Mouse (Mus musculus): ENCODE measurements around the gene Slc2a4.

Slc2a4 gene

GRCm38 (mm10) chr11:69948066-69948762 lies at the start of gene Slc2a4:
Gene Slc2a4 (minus strand): TSS chr11:69948188.
- peak; percentile 27 to 40 for DNase-seq (ENCODE audit: low spot score in 2 of 2)

- peak in 1 of 2 experiments; percentile 54 for DNase-seq (ENCODE audit: low spot score in 2 of 2)
Measured at GRCm38 (mm10) chr11:69997070-69997509, 49.1 kb upstream of the Slc2a4 start.

- no peak for DNase-seq (ENCODE audit: low spot score in 2 of 2)
Measured at GRCm38 (mm10) chr11:69996161-69997061, 48.4 kb upstream of the Slc2a4 start.

GRCm38 (mm10) chr11:69995391-69995960 lies 47.5 kb upstream of the Slc2a4 start, which contains the start of gene Phf23:
Gene Phf23 (plus strand): TSS chr11:69995777.
- DNase-seq (ENCODE audit: low spot score in 2 of 2), result peak; percentile 97 to 98

- DNase-seq (ENCODE audit: low spot score in 2 of 2), result no peak
Measured at GRCm38 (mm10) chr11:69994401-69995090, 46.6 kb upstream of the Slc2a4 start.

GRCm38 (mm10) chr11:69992932-69993331 lies 44.9 kb upstream of the Slc2a4 start:
- DNase-seq (ENCODE audit: low spot score in 2 of 2), result no peak

- DNase-seq (ENCODE audit: low spot score in 2 of 2), result no peak
Measured at GRCm38 (mm10) chr11:69992396-69992795, 44.4 kb upstream of the Slc2a4 start.

GRCm38 (mm10) chr11:69991711-69992110 lies 43.7 kb upstream of the Slc2a4 start:
- no peak for DNase-seq (ENCODE audit: low spot score in 2 of 2)

GRCm38 (mm10) chr11:69990850-69991691 lies 43.1 kb upstream of the Slc2a4 start, which contains the start of gene Gabarap:
Gene Gabarap (plus strand): TSS chr11:69991143.
- peak; percentile 96 to 97 for DNase-seq (ENCODE audit: low spot score in 2 of 2)

GRCm38 (mm10) chr11:69989949-69990348 lies 42.0 kb upstream of the Slc2a4 start:
- DNase-seq (ENCODE audit: low spot score in 2 of 2), result no peak

- no peak for DNase-seq (ENCODE audit: low spot score in 2 of 2)
Measured at GRCm38 (mm10) chr11:69984431-69984830, 36.4 kb upstream of the Slc2a4 start.

- no peak for DNase-seq (ENCODE audit: low spot score in 2 of 2)
Measured at GRCm38 (mm10) chr11:69983377-69983776, 35.4 kb upstream of the Slc2a4 start.

- DNase-seq (ENCODE audit: low spot score in 2 of 2), result no peak
Measured at GRCm38 (mm10) chr11:69982877-69983276, 34.9 kb upstream of the Slc2a4 start.

GRCm38 (mm10) chr11:69982225-69982624 lies 34.2 kb upstream of the Slc2a4 start, which contains the start of gene Elp5:
Gene Elp5 (minus strand): TSS chr11:69982517.
- no peak for DNase-seq (ENCODE audit: low spot score in 2 of 2)

GRCm38 (mm10) chr11:69981141-69981762 lies 33.3 kb upstream of the Slc2a4 start, which contains the start of gene Ctdnep1:
Gene Ctdnep1 (plus strand): TSS chr11:69981156.
- no peak for DNase-seq (ENCODE audit: low spot score in 2 of 2)

GRCm38 (mm10) chr11:69980196-69981140 lies 32.5 kb upstream of the Slc2a4 start:
- peak; percentile 99 to 100 for DNase-seq (ENCODE audit: low spot score in 2 of 2)

- DNase-seq (ENCODE audit: low spot score in 2 of 2), result no peak
Measured at GRCm38 (mm10) chr11:69979827-69980195, 31.8 kb upstream of the Slc2a4 start.

- DNase-seq (ENCODE audit: low spot score in 2 of 2), result no peak
Measured at GRCm38 (mm10) chr11:69976271-69976670, 28.3 kb upstream of the Slc2a4 start.

- DNase-seq (ENCODE audit: low spot score in 2 of 2), result no peak
Measured at GRCm38 (mm10) chr11:69974907-69975306, 26.9 kb upstream of the Slc2a4 start.

Measured in frontal cortex, postnatal 36 days (tissue).